20 mouse cellular contexts compared by ENCODE assay signal in the genomic region with DNA sequence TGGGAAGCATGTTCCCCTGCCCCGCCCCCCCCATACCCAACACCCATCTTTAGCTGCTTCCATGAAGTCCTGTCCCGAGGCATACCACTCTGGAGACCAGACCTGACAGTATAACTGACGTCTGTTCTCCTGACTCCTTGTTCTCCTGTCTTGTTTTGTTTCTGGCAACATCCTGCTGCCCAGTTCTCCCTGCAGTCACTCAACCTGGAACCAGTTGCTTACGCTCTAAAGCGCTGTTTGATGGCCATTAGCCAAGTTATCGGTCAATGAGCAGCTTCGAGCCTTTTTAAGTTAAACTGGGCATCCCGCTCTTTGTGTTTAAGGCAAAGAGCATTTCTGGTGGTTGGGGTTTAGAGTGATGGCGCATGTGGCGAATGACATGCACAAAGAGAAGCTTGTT.
DNase-seq lines count a peak whose midpoint lies in the region; ATAC-seq and TF ChIP-seq lines count a peak whose summit lies in the region.
"Had no signal": no experiment of that assay in that cellular context is flagged by ENCODE, and none has a peak within 500 bp of the region (broad histone marks: within the 10 kb centered on the region; RNA-seq: fewer than 3 reads in every experiment).

No protein-coding gene starts in this region.

- no peaks in the 10 kb centered on the region for H3K36me3 ChIP-seq in heart, embryonic 10.5 days
- H3K36me3 ChIP-seq in midbrain, postnatal 0 days (ENCODE audit: insufficient read depth, low read length) = no peaks in the 10 kb centered on the region
- H3K36me3 ChIP-seq in midbrain, embryonic 16.5 days (ENCODE audit: control insufficient read depth, insufficient read depth, low read length) = no peaks in the 10 kb centered on the region
- H3K36me3 ChIP-seq in limb, embryonic 12.5 days = no peaks in the 10 kb centered on the region
- H3K36me3 ChIP-seq: embryonic facial prominence, embryonic 15.5 days; forebrain, embryonic 10.5 days; heart, embryonic 13.5 days; hindbrain, embryonic 12.5 days had no signal

- no peaks in the 10 kb centered on the region for H3K27me3 ChIP-seq in heart, embryonic 10.5 days (ENCODE audit: insufficient read depth, poor library complexity, severe bottlenecking)
- no peaks in the 10 kb centered on the region for H3K27me3 ChIP-seq in midbrain, postnatal 0 days (ENCODE audit: insufficient read depth, low read length)
- no peaks in the 10 kb centered on the region for H3K27me3 ChIP-seq in midbrain, embryonic 16.5 days (ENCODE audit: control insufficient read depth, insufficient read depth, low read depth, low read length)
- no peaks in the 10 kb centered on the region for H3K27me3 ChIP-seq in limb, embryonic 12.5 days
- H3K27me3 ChIP-seq: embryonic facial prominence, embryonic 15.5 days; hindbrain, embryonic 12.5 days had no signal

- DNase-seq in heart, embryonic 10.5 days (ENCODE audit: low spot score) = peak; percentile 27
- DNase-seq in heart, adult 18-20 months = no peak
- peak; percentile 10 for DNase-seq in midbrain, postnatal 0 days (ENCODE audit: low spot score)
- no peak for DNase-seq in thymus, adult 18-20 months
- no peak for DNase-seq in Muller cell, postnatal 12 days (ENCODE audit: inconsistent ontology term)
- DNase-seq: adrenal gland, adult 8-10 months; cerebellum, adult 11-12 months; cerebellum, adult 9-11 months; embryo, embryonic 11 days; gastrocnemius, postnatal 10 days; heart, postnatal 4 days had no signal

- H3K9me3 ChIP-seq in heart, embryonic 10.5 days = no peaks in the 10 kb centered on the region
- H3K9me3 ChIP-seq in midbrain, postnatal 0 days (ENCODE audit: low read length) = no peaks in the 10 kb centered on the region
- no peaks in the 10 kb centered on the region for H3K9me3 ChIP-seq in midbrain, embryonic 16.5 days (replicated peaks; ENCODE audit: control insufficient read depth, low read length, poor library complexity, severe bottlenecking)
- no peaks in the 10 kb centered on the region for H3K9me3 ChIP-seq in limb, embryonic 12.5 days
- H3K9me3 ChIP-seq: embryonic facial prominence, embryonic 15.5 days; forebrain, embryonic 10.5 days; heart, embryonic 13.5 days; hindbrain, embryonic 12.5 days had no signal

- no peaks in the 10 kb centered on the region for H3K4me1 ChIP-seq in heart, embryonic 10.5 days
- H3K4me1 ChIP-seq in midbrain, postnatal 0 days (ENCODE audit: insufficient read depth, low read length) = no peaks in the 10 kb centered on the region
- peaks cover 4% of the 10 kb centered on the region; the same call in 1 of the 2 replicates for H3K4me1 ChIP-seq in midbrain, embryonic 16.5 days (ENCODE audit: control insufficient read depth, insufficient read depth, low read length)
- peaks cover 11% of the 10 kb centered on the region; the same call in 1 of the 2 replicates for H3K4me1 ChIP-seq in limb, embryonic 12.5 days (replicated peaks)
- H3K4me1 ChIP-seq: embryonic facial prominence, embryonic 15.5 days; heart, embryonic 13.5 days; hindbrain, embryonic 12.5 days had no signal

- no peak for TF ChIP-seq CTCF in midbrain, postnatal 0 days (IDR thresholded peaks at IDR 0.05)

- H3K27ac ChIP-seq in heart, embryonic 10.5 days = no peak overlapping the region
- H3K27ac ChIP-seq in midbrain, postnatal 0 days (ENCODE audit: low read depth, low read length) = no peak overlapping the region
- no peak overlapping the region for H3K27ac ChIP-seq in midbrain, embryonic 16.5 days (ENCODE audit: low read length)
- H3K27ac ChIP-seq in limb, embryonic 12.5 days = peak overlapping the region; percentile 60; the same call in 1 of the 2 replicates
- H3K27ac ChIP-seq: embryonic facial prominence, embryonic 15.5 days; forebrain, embryonic 10.5 days; heart, embryonic 13.5 days; hindbrain, embryonic 12.5 days had no signal

- H3K4me2 ChIP-seq in midbrain, postnatal 0 days (ENCODE audit: low read depth, low read length, poor library complexity, severe bottlenecking) = no peak overlapping the region
- H3K4me2 ChIP-seq in midbrain, embryonic 16.5 days (ENCODE audit: low read length) = no peak overlapping the region
- H3K4me2 ChIP-seq in limb, embryonic 12.5 days = peak overlapping the region; percentile 32
- H3K4me2 ChIP-seq: embryonic facial prominence, embryonic 15.5 days; heart, embryonic 13.5 days; hindbrain, embryonic 12.5 days had no signal

- no peak for ATAC-seq in midbrain, postnatal 0 days (ENCODE audit: low FRiP score)
- no peak for ATAC-seq in midbrain, embryonic 16.5 days
- ATAC-seq in limb, embryonic 12.5 days (ENCODE audit: insufficient number of reproducible peaks, insufficient read depth, low FRiP score, low TSS enrichment, low read depth) = no peak
- ATAC-seq: forebrain, embryonic 16.5 days; intestine, embryonic 16.5 days had no signal

- WGBS in heart, embryonic 10.5 days = 84% methylated on average over 10 of the region's 10 CpGs
- WGBS in midbrain, postnatal 0 days = 65% methylated on average over 10 of the region's 10 CpGs
- 73% methylated on average over 10 of the region's 10 CpGs for WGBS in midbrain, embryonic 16.5 days
- WGBS in limb, embryonic 12.5 days = 47% methylated on average over 10 of the region's 10 CpGs

- no peak overlapping the region for H3K9ac ChIP-seq in midbrain, postnatal 0 days (replicated peaks; ENCODE audit: low read length, poor library complexity, severe bottlenecking)
- H3K9ac ChIP-seq in midbrain, embryonic 16.5 days (ENCODE audit: low read depth, low read length) = no peak overlapping the region
- H3K9ac ChIP-seq in limb, embryonic 12.5 days (replicated peaks) = no peak overlapping the region
- H3K9ac ChIP-seq: embryonic facial prominence, embryonic 15.5 days; heart, embryonic 13.5 days; hindbrain, embryonic 12.5 days had no signal

- no peak overlapping the region for H3K4me3 ChIP-seq in heart, embryonic 10.5 days
- H3K4me3 ChIP-seq in midbrain, postnatal 0 days (ENCODE audit: low read depth, low read length) = no peak overlapping the region
- no peak overlapping the region for H3K4me3 ChIP-seq in midbrain, embryonic 16.5 days (ENCODE audit: low read depth, low read length)
- H3K4me3 ChIP-seq in limb, embryonic 12.5 days (replicated peaks) = no peak overlapping the region
- H3K4me3 ChIP-seq: embryonic facial prominence, embryonic 15.5 days; erythroblast, embryonic 14.5 days; forebrain, embryonic 10.5 days; heart, embryonic 13.5 days; hindbrain, embryonic 12.5 days had no signal

Comparison
In these comparisons a context has a peak if more than half of its experiments do, and no peak if none do; other contexts are left out.
1. DNase-seq: peak in heart, embryonic 10.5 days (single experiment) and midbrain, postnatal 0 days (single experiment); none in heart, adult 18-20 months (0 of 2), thymus, adult 18-20 months (0 of 2) and Muller cell, postnatal 12 days (single experiment).